Mouse (Mus musculus) c-Kit-positive CD71-positive TER-119-negative erythroid progenitor cells, embryonic 14.5 days (primary cell): ENCODE results near the gene Asb2.

Experiments
- DNase-seq: peaks from one replicate; pipeline ENCODE4 v3.0.0-alpha.2; 2013; ENCODE audit warnings: low read depth

Gene Asb2

GRCm38 (mm10) chr12:103361539-103362307 lies 5.9 kb upstream of the Asb2 start:
- DNase-seq: no peak

GRCm38 (mm10) chr12:103360812-103361211 lies 5.0 kb upstream of the Asb2 start:
- DNase-seq: no peak

GRCm38 (mm10) chr12:103358951-103359801 lies 3.4 kb upstream of the Asb2 start:
- no peak for DNase-seq

GRCm38 (mm10) chr12:103358216-103358615 lies 2.4 kb upstream of the Asb2 start:
- DNase-seq: no peak

- DNase-seq: no peak
These were observed 581 bp upstream of the Asb2 start for GRCm38 (mm10) chr12:103356415-103356748.

GRCm38 (mm10) chr12:103353538-103353937 lies 2.3 kb downstream of the Asb2 start:
- DNase-seq: no peak

- no peak for DNase-seq
These were observed 3.1 kb downstream of the Asb2 start for GRCm38 (mm10) chr12:103352735-103353134.

- DNase-seq: peak; percentile 57
These were observed 7.3 kb downstream of the Asb2 start for GRCm38 (mm10) chr12:103348506-103348905.

GRCm38 (mm10) chr12:103347406-103347805 lies 8.4 kb downstream of the Asb2 start:
- no peak for DNase-seq

- DNase-seq: no peak
These were observed 8.9 kb downstream of the Asb2 start for GRCm38 (mm10) chr12:103346945-103347344.

- no peak for DNase-seq
These were observed 10.9 kb downstream of the Asb2 start for GRCm38 (mm10) chr12:103344934-103345333.

- DNase-seq: no peak
These were observed 12.3 kb downstream of the Asb2 start for GRCm38 (mm10) chr12:103343456-103343855.

- DNase-seq: no peak
These were observed 14.6 kb downstream of the Asb2 start for GRCm38 (mm10) chr12:103341212-103341611.

- DNase-seq: no peak
These were observed 17.5 kb downstream of the Asb2 start for GRCm38 (mm10) chr12:103338162-103338798.

GRCm38 (mm10) chr12:103336766-103337165 lies 19.0 kb downstream of the Asb2 start:
- DNase-seq: no peak

GRCm38 (mm10) chr12:103333426-103333825 lies 22.4 kb downstream of the Asb2 start:
- DNase-seq: no peak

- no peak for DNase-seq
These were observed 22.9 kb downstream of the Asb2 start for GRCm38 (mm10) chr12:103332879-103333278.

GRCm38 (mm10) chr12:103331491-103331890 lies 24.3 kb downstream of the Asb2 start:
- no peak for DNase-seq

- no peak for DNase-seq
These were observed 27.2 kb downstream of the Asb2 start for GRCm38 (mm10) chr12:103328448-103329191.

- DNase-seq: no peak
These were observed 28.7 kb downstream of the Asb2 start for GRCm38 (mm10) chr12:103327107-103327506.

- DNase-seq: no peak
These were observed 29.2 kb downstream of the Asb2 start for GRCm38 (mm10) chr12:103326569-103326968.
